Mouse (Mus musculus) stomach, postnatal 0 days (tissue): ENCODE measurements around the gene Msl3l2.

Experiments
- CTCF ChIP-seq: IDR thresholded peaks from 2 replicates; pipeline ENCODE4 v1.5.1; 2016; ENCODE audit warnings: antibody characterized with exemption, low read depth, mild to moderate bottlenecking, moderate library complexity
- EP300 ChIP-seq: optimal IDR thresholded peaks from 2 replicates; pipeline ENCODE3; 2016; ENCODE audit warnings: antibody characterized with exemption

DNA sequence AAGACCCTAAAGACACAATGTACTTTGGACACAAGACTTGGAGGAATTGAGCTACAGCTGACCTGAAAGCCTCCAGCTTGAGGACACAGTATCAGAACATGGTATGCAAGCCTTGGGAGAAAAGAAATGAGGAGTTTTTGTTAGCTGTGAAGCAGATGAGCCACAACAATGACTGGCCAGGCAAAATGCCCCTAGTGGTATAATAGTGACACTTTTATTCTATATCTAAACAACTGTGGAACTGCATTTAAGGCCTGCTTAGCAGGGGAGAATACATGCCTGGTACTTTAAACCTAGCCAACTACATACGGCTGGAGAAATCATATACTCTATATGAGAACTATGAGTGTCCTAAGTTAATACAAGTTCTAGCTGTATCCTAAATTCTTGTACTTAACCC, 20.3 kb downstream of the Msl3l2 start:
- TF ChIP-seq CTCF (peak; percentile 31), EP300 (no peak)
